Comparison of ENCODE assay signal across 23 mouse cellular contexts in the genomic region with DNA sequence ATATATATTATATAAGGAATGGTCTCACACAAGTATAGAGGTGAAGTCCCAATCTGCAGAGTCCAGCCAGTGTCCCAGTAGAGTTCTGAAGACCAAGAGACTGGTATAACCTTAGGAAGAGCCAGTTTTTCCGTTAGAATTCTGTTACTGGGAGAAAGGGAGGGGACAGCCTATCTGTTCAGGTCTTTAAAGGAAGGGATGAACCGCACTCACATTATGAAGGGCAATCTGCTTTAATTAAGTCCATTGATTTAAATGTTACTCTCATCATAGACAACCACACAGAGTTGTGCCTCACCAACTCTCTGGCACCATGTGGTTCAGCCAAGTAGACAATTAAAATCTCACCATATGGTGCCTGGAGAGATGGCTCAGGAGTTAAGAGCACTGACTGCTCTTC. TPM values are rescaled to one million over a fixed set of nuclear protein-coding genes. Genes with fewer than 3 reads are reported as not detected.
"Had no signal": no experiment of that assay in that cellular context is flagged by ENCODE, and none has a peak within 500 bp of the region (broad histone marks: within the 10 kb centered on the region; RNA-seq: fewer than 3 reads in every experiment).

A gene (minus strand): TSS at position 101 of the 400 bp plus-strand sequence.

- H3K4me3 ChIP-seq: midbrain, embryonic 10.5 days; midbrain, embryonic 12.5 days; myocyte; neural tube, embryonic 13.5 days; neural tube, embryonic 15.5 days had no signal

- DNase-seq: lung, adult 18-20 months; lung, embryonic 14.5 days; lung, postnatal 10 days; lung, postnatal 4 days; midbrain, embryonic 14.5 days; retina, postnatal 1 day; right cerebral cortex, adult 18-20 months; right cerebral cortex, postnatal 25 days; right cerebral cortex, postnatal 4 days; spleen, adult 18-20 months; thymus, adult 18-20 months; thymus, postnatal 14 days; thymus, postnatal 36 days had no signal

- H3K9me3 ChIP-seq: midbrain, embryonic 10.5 days; midbrain, embryonic 12.5 days; neural tube, embryonic 13.5 days; neural tube, embryonic 15.5 days had no signal

- H3K4me2 ChIP-seq: lung, embryonic 14.5 days; midbrain, embryonic 12.5 days; neural tube, embryonic 13.5 days; neural tube, embryonic 15.5 days had no signal

- H3K4me1 ChIP-seq: midbrain, embryonic 10.5 days; midbrain, embryonic 12.5 days; neural tube, embryonic 13.5 days; neural tube, embryonic 15.5 days had no signal

- H3K9ac ChIP-seq: lung, embryonic 14.5 days; midbrain, embryonic 12.5 days; neural tube, embryonic 13.5 days; neural tube, embryonic 15.5 days had no signal

- ATAC-seq: midbrain, embryonic 16.5 days had no signal

- H3K27me3 ChIP-seq: midbrain, embryonic 12.5 days; neural tube, embryonic 13.5 days; neural tube, embryonic 15.5 days had no signal

- H3K27ac ChIP-seq: midbrain, embryonic 10.5 days; midbrain, embryonic 12.5 days; neural tube, embryonic 13.5 days; neural tube, embryonic 15.5 days had no signal

- H3K36me3 ChIP-seq: midbrain, embryonic 10.5 days; midbrain, embryonic 12.5 days; neural tube, embryonic 13.5 days; neural tube, embryonic 15.5 days had no signal

RNA-seq across cellular contexts. Expression of the gene that starts here (rescaled TPM):
- total RNA-seq: megakaryocyte, adult 5-6 weeks had no signal
- polyA plus RNA-seq: liver, embryonic 16.5 days; myocyte; neural tube, embryonic 11.5 days; small intestine, adult 2 months had no signal
